ENCODE assay signal across 8 mouse cellular contexts in genomic region chr7:132226379-132227074, GRCm38 (mm10).
A peak's percentile ranks its signal among the peaks of the same experiment; 100 is the strongest.
DNase-seq lines count a peak whose midpoint lies in the region; ATAC-seq lines count a peak whose summit lies in the region.

No protein-coding gene starts in this region.

- peak; percentile 86 for DNase-seq in ZHBTc4 (ENCODE audit: low read depth, low spot score)
- peak; percentile 94 to 97 for DNase-seq in cerebellum, postnatal 10 days
- DNase-seq in frontal cortex, postnatal 25 days (ENCODE audit: low spot score in 2 of 2), result peak; percentile 68 to 91
- DNase-seq in hindlimb bud, embryonic 11.5 days (ENCODE audit: extremely low spot score, low read depth, low spot score), result peak; percentile 92
- peak; percentile 82 for DNase-seq in left cerebral cortex, adult 11 months (ENCODE audit: low spot score)
- DNase-seq in right cerebral cortex, postnatal 10 days (ENCODE audit: low spot score in 2 of 2), result peak; percentile 89 to 90
- peak; percentile 79 to 84 for DNase-seq in urinary bladder, postnatal 36 days (ENCODE audit: low spot score in 2 of 2)

- ATAC-seq in megakaryocyte progenitor cell, adult 5-6 weeks (replicated peaks; ENCODE audit: poor library complexity), result peak; percentile 91

Comparison
In these comparisons a context has a peak if more than half of its experiments do, and no peak if none do; other contexts are left out.
1. Peak in every context shown above with its lines: DNase-seq and ATAC-seq.